In the genomic region with DNA sequence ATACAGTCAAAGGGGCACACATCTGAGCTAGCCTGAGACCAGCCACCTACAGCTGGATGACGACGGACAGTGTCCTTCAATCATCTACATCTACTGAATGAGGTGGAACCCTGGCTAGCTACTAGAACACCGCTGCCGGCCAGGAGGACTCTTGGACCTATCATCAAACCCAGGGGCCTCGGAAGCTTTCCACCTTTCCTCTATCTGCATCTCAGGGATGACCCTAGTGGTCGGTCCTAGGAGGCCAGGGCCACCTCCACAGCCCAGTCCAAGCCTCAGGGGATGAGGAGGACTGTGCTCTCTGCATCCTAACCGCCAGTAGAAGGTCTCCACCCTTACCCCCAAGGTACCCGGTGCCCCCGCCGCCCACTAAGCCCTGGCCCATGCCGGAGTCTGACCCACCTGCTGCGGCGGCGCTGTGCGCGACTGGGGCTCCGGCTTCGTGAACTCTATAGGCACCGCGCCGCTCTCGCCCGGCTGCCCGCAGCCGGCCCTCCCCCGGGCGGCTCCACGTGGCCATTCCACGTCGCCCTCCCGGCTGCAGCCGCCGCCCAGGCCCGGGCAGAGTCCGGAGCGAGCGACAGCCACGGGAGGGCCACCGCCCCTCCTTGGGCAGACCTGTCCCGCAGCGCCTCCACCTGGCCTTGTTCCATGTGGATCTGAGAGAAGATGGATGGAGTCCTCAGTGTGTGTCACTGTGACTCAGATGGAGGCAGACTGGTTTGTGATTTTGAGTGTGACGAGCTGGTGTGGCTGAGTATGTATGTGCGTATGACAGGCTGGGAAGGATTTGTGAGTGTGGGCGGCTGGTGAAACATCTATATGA, we compare ENCODE assay signal across 8 mouse cellular contexts. TPM values are rescaled to one million over a fixed set of nuclear protein-coding genes. Genes with fewer than 3 reads are reported as not detected.
DNase-seq lines count a peak whose midpoint lies in the region; ATAC-seq and TF ChIP-seq lines count a peak whose summit lies in the region.

Gene Cgref1 (minus strand): TSS at position 636 of the 826 bp plus-strand sequence.

- peak; percentile 69 for TF ChIP-seq CTCF in forebrain, postnatal 0 days (IDR thresholded peaks at IDR 0.05; ENCODE audit: low read depth)
- peak; percentile 67 for TF ChIP-seq CTCF in lung, postnatal 0 days (IDR thresholded peaks at IDR 0.05)

- H3K27ac ChIP-seq in forebrain, postnatal 0 days (ENCODE audit: low read depth, low read length) = peak within 1 kb of the TSS; percentile 62; the same call in 1 of the 2 replicates
- H3K27ac ChIP-seq in hindbrain, embryonic 15.5 days (replicated peaks) = peak within 1 kb of the TSS; percentile 43
- H3K27ac ChIP-seq in lung, postnatal 0 days (ENCODE audit: low read length) = no peak within 1 kb of the TSS

- peak within 1 kb of the TSS; percentile 81 for H3K4me2 ChIP-seq in forebrain, postnatal 0 days (ENCODE audit: low read depth)
- peak within 1 kb of the TSS; percentile 81 for H3K4me2 ChIP-seq in hindbrain, embryonic 15.5 days
- H3K4me2 ChIP-seq in lung, postnatal 0 days (replicated peaks; ENCODE audit: low read depth, low read length) = peak within 1 kb of the TSS; percentile 59

- peak; percentile 75 for DNase-seq in NIH3T3 (ENCODE audit: low read depth)
- peak; percentile 79 for DNase-seq in cerebellum, adult 11-12 months
- peak; percentile 83 for DNase-seq in forebrain, postnatal 0 days
- DNase-seq in layer of hippocampus, postnatal 36 days = peak; percentile 62 to 68
- DNase-seq in lung, postnatal 0 days (ENCODE audit: low spot score) = peak; percentile 69
- DNase-seq in right cerebral cortex, adult 2 months (ENCODE audit: low spot score in 2 of 2) = peak; percentile 81 to 84
- no peak for DNase-seq in spleen, postnatal 14 days (ENCODE audit: low spot score in 2 of 2)

- no peaks in the 10 kb centered on the region for H3K36me3 ChIP-seq in forebrain, postnatal 0 days (ENCODE audit: insufficient read depth)
- H3K36me3 ChIP-seq in hindbrain, embryonic 15.5 days = no peaks in the 10 kb centered on the region
- no peaks in the 10 kb centered on the region for H3K36me3 ChIP-seq in lung, postnatal 0 days (ENCODE audit: insufficient read depth, low read length)

- 6% methylated on average over 44 of the region's 44 CpGs for WGBS in forebrain, postnatal 0 days
- 4% methylated on average over 44 of the region's 44 CpGs for WGBS in hindbrain, embryonic 15.5 days
- WGBS in lung, postnatal 0 days = 6% methylated on average over 44 of the region's 44 CpGs

- no peak for TF ChIP-seq EP300 in lung, postnatal 0 days (IDR thresholded peaks at IDR 0.05)

- peak within 1 kb of the TSS; percentile 57 for H3K4me3 ChIP-seq in forebrain, postnatal 0 days (ENCODE audit: low read depth, low read length)
- H3K4me3 ChIP-seq in hindbrain, embryonic 15.5 days = peak within 1 kb of the TSS; percentile 57
- H3K4me3 ChIP-seq in lung, postnatal 0 days (ENCODE audit: low read depth, low read length) = peak within 1 kb of the TSS; percentile 21; the same call in 1 of the 2 replicates

- peak within 1 kb of the TSS; percentile 79 for H3K9ac ChIP-seq in forebrain, postnatal 0 days
- peak within 1 kb of the TSS; percentile 59 for H3K9ac ChIP-seq in hindbrain, embryonic 15.5 days
- H3K9ac ChIP-seq in lung, postnatal 0 days (replicated peaks; ENCODE audit: low read depth) = no peak within 1 kb of the TSS

- peaks cover 7% of the 10 kb centered on the region; the same call in 1 of the 2 replicates for H3K4me1 ChIP-seq in forebrain, postnatal 0 days (ENCODE audit: insufficient read depth)
- peaks cover 27% of the 10 kb centered on the region for H3K4me1 ChIP-seq in hindbrain, embryonic 15.5 days (replicated peaks)
- peaks cover 3% of the 10 kb centered on the region; the same call in 1 of the 2 replicates for H3K4me1 ChIP-seq in lung, postnatal 0 days (ENCODE audit: insufficient read depth, low read depth, low read length)

- peak; percentile 75 for ATAC-seq in forebrain, postnatal 0 days
- ATAC-seq in hindbrain, embryonic 15.5 days (ENCODE audit: low FRiP score, low read depth) = peak; percentile 71
- ATAC-seq in lung, postnatal 0 days = peak; percentile 75

- H3K27me3 ChIP-seq in forebrain, postnatal 0 days (ENCODE audit: insufficient read depth, low read length) = no peaks in the 10 kb centered on the region
- H3K27me3 ChIP-seq in hindbrain, embryonic 15.5 days = no peaks in the 10 kb centered on the region
- no peaks in the 10 kb centered on the region for H3K27me3 ChIP-seq in lung, postnatal 0 days (replicated peaks; ENCODE audit: insufficient read depth, low read length)

- no peaks in the 10 kb centered on the region for H3K9me3 ChIP-seq in forebrain, postnatal 0 days (ENCODE audit: low read length)
- no peaks in the 10 kb centered on the region for H3K9me3 ChIP-seq in hindbrain, embryonic 15.5 days
- no peaks in the 10 kb centered on the region for H3K9me3 ChIP-seq in lung, postnatal 0 days (ENCODE audit: low read length)

RNA-seq across cellular contexts. Expression of gene Cgref1, which starts in this region (rescaled TPM):
- 67.3 and 82.1 TPM in 2 replicates for total RNA-seq in forebrain, postnatal 0 days (2014; rRNA removed)
- polyA plus RNA-seq in forebrain, postnatal 0 days (2015; fragmentation: Nextera tagmentation; extraction: Ambion mirVana) = 61.0 and 63.5 TPM in 2 replicates
- 67.3 and 68.4 TPM in 2 replicates for polyA plus RNA-seq in hindbrain, embryonic 15.5 days (2015; fragmentation: Nextera tagmentation; extraction: Ambion mirVana)
- 10 to 100 TPM; 16.5 to 16.7 TPM for total RNA-seq in layer of hippocampus, postnatal 36 days (2021)
- polyA plus RNA-seq in lung, postnatal 0 days (2015; fragmentation: Nextera tagmentation; extraction: Ambion mirVana) = 1.8 and 2.3 TPM in 2 replicates

Comparison
In these comparisons a context has a peak if more than half of its experiments do, and no peak if none do; other contexts are left out.
1. RNA of gene Cgref1 (polyA plus RNA-seq): 67.3 to 68.4 TPM in hindbrain, embryonic 15.5 days and 61.0 to 63.5 TPM in forebrain, postnatal 0 days; 1.8 to 2.3 TPM in lung, postnatal 0 days; every median in the first group is over 10 times any median in the second.
2. DNase-seq: peak in NIH3T3 (single experiment), cerebellum, adult 11-12 months (single experiment), forebrain, postnatal 0 days (single experiment), layer of hippocampus, postnatal 36 days (2 of 2), lung, postnatal 0 days (single experiment) and right cerebral cortex, adult 2 months (2 of 2); none in spleen, postnatal 14 days (0 of 2).
3. Peak in every context shown above with its lines, with median percentiles within 50 percentile points of each other: ATAC-seq, H3K4me2 ChIP-seq and H3K4me3 ChIP-seq.